Mouse (Mus musculus) common myeloid progenitor, adult 5-6 weeks (primary cell): ENCODE measurements around the gene Epb42. TPM values are rescaled to one million over a fixed set of nuclear protein-coding genes. Genes with fewer than 3 reads are reported as not detected.
"Not testable (repeated sequence)": the region's sequence is repeated elsewhere in the genome, so short reads cannot be mapped to it uniquely, and the experiment has no call there.

ENCODE experiments used
- ATAC-seq: replicated peaks from 2 replicates; pipeline ENCODE4 v1.8.0; 2016; ENCODE audit warnings: low read depth, mild to moderate bottlenecking, moderate TSS enrichment, inconsistent platforms; ENCODE audit not compliant: poor library complexity, severe bottlenecking
- total RNA-seq: library from RNA; stranded (forward); fragments of 200-1000, 187-1606 nt; gene quantifications from 2 replicates; pipeline ENCODE4 v1.2.3, GENCODE M21; 2017

Gene Epb42
- total RNA-seq, 1 experiment from 2014 or later, result 10.2 TPM

DNA sequence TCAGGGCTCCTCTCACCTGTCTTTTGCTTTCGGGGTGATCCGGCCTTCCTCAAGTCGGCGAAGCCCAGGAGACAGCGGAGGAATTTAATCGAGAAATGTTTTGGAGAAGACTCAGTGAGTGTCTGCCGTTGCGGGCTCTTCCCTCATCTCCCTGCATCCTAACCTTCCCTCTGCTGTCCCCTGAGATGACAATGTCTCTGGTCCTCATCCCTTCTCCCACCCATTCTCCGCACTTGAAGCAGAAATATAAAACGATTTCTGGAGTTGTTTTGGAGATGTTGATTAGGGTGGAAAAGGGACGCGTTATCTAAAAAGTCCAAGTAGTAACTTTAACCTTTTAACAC lies 28.2 kb downstream of the Epb42 start:
- 0 out of 2 replicates have a peak, but pooled peaks have one; percentile 6 for ATAC-seq

DNA sequence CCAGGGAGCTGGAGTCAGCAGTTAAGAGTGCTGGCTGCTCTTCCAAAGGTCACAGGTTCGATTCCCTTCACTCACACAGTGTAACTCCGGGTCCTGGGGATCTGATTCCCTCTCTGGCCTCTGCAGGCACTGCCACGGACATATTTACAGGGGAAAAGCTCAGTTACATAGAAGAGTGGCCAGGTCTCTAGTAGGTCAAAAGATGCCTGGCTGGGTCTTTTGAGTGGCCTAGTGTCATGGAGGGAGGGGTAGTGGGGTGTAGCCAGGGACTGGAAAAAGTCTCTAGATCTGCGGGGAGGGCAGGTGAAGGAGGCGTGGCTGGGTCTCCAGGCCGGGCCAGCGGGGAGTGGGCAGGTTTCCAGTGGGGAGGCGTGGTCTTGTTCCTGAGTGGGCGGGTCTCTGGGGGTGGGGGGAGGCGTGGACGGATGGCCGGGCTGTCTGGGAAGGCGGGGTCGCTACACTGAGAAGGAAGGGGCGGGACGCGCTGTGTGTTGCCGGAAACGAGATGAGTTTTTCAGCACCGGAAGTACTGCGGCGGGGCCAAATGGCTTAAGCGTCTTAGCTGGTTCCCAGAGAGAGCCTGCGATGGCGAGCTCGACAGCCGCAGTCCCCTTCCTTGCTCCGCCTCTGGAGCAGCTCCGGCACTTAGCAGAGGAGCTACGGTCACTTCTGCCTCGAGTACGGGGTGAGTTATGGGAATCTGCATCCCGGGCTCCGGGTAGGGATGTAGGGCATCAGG lies 28.8 kb downstream of the Epb42 start, which contains the start of gene Ccndbp1:
TSS of gene Ccndbp1 (plus strand) at position 479 of the 739 bp plus-strand sequence.
- ATAC-seq, result peak; percentile 96

DNA sequence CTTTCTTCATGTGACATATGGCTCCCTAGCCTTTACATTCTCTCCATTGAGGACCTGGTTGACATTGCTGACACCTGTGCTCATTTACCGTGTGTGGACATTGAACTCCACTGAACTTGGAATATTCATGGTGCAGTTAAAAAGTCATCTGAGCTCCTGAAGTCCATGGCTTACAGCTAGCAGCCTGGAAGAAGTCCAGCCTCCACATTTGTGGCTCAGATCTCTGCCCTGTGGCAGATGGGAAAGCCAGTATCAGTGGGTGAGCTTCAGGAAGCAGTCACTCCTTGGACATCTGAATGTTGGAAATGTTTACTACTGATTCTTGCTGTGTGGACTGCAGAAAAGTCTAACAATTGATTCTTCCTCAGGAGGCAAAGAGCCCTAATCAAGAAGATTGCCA lies 29.9 kb downstream of the Epb42 start:
- no peak for ATAC-seq

DNA sequence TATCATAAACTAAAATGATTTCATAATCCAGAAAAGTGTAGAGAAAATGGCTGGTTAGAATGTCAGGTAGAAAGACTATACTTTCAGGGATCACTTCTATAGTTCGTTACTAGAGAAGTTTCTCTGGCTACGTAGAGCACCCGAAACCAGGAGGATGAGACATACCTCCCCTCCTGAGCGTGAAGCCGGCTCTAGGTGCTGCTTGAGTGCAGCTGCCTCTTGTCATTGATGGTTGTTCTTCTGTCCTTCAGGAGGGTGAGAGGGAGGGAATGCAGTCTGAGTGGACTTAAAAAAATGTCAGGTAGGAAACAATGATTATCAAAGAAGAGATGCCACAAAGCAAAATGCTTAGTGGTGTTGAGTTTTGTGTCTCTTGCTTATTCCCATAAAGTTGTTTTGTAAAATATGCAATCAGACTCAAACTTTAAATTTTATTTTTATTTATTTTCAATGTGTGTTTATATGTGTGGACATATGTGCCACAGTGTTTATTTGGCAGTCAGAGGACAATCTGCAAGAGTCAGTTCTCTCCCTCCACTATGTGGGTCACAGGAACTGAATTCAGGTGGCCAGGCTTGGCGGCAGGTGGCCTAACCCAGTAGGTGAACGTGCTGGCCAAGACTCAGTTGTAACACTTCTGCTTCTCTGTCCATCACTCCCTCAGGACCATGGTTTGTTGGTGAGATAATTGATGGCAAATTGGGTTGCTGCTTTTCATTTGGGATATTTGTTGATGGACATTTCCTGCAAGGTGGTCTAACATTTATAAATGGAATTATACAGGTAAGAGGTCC lies 32.7 kb downstream of the Epb42 start:
- no peak for ATAC-seq

DNA sequence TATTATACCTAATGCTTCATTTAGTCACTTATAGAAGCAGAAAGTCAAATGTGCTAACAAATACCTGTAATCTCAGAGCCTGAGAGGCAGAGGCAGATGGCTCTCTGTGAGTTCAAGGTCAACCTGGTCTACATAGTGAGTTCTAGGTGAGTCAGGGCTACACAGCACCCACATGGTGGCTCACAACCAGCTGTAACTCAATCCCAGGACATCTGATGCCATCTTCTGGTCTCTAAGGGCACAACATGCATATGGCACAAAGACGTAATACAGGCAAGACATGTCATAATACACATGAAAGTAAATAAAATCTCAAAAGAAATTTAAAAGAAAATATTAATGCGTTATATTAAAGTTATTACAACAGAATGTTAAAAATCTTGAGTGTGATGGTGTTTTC lies 33.3 kb downstream of the Epb42 start:
- ATAC-seq, result no peak

DNA sequence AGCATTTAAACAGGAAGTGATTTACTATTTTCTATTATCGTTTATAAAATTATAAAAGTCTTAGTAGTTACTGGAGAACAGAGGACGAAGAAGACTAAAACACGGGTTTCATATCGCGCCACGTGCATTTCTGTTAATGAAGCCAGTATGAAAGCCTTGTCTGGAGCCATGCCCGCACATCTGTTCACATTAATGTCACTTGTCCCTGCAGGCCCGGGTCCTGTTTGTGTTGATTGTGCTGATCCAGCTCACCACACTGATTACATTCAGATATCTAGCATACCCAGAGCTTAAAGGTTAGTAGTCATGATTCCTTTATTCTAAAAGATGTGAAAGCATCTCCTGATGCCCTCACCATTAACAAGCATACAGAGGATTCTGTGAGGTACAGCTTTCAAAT lies 38.0 kb downstream of the Epb42 start:
- no peak for ATAC-seq

DNA sequence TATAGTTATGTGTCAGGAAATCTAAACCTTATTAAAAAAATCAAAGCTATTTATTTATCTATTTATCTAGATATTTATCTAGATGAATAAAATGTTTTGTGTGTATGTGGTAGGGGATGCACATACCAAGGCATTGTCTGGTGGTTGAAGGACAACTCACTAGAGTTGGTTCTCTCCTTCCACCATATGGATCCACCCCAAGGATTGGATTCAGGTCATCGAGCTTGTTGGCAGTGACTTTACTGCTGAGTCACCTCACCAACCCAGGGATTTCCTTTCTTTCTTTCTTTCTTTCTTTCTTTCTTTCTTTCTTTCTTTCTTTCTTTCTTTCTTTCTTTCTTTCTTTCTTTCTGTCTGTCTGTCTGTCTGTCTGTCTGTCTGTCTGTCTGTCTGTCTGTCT lies 40.3 kb downstream of the Epb42 start:
- ATAC-seq, result not testable (repeated sequence)

DNA sequence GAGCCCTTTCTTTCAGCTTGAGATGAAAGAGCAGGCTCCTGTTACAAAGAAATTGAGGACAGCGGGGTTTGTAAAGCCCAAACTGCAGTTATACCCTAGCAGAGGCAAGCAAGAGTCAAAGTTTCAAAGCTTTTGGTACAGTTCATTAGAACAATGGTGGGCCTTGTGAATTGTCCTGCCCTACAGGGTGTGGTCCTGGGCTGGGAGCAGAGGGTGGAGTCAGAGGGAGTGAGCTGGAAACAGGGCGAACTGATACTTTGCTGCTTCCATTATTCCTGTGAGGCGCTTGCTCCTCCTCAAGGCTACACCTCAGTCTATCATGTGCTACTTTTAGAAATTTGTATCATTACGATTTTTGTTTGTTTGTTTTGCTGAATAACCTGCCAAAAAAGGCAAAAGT lies 45.7 kb downstream of the Epb42 start:
- ATAC-seq, result no peak

DNA sequence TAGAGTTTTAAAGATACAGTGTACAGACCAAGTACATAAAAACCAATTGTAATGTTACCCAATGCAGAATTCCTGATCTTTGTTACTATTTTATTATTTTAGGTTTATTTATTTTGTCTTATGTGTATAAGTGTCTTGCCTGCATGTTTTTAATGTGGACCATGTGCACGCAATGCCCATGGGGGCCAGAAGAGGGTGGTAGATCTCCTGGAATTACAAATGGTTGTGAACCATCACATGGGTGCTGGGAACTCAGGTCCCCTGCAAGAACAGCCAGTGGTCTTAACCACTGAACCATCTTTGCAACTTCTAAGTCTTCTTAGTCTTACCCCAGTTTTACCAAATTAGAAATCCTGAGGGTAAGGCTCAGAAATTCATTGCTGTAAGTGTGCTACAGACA lies 51.6 kb downstream of the Epb42 start:
- no peak for ATAC-seq

DNA sequence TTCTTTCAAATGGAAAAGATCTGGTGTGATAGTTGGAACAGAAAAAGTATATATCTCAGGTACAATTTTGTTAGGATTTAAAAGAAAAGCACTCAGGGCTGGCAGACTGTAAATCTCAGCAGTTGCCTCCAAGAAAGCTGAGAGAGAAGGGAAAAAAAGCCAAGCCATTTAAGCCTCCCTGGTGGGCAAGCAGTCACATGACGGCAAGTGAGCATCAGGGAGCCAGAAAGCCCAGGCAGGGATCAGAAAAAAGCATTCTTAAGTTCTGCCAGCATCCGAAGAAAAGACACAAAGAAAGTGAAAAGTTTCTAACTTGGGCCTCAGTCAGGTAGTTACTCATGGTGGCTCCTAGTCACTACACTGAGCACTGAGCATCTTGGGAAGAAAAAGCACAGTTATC lies 53.3 kb downstream of the Epb42 start:
- no peak for ATAC-seq

DNA sequence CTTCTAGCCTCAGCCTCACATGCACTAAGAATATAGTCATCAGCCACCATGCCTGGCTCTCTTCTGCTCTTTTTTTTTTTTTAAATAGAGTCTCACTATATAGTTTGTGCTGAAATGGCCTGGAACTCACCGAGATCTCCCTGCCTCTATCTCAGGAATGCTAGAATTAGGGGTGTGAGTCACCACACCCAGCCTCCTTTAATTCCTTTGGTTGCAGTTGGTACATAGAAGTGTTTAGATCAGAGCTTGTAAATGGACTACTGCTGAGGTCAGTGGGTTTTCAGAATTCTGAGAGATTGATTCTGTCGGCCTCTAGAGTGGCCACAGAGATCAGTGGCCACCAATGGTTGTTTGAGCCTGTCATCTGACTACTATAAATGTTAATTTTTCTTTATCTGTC lies 56.0 kb downstream of the Epb42 start:
- ATAC-seq, result no peak

DNA sequence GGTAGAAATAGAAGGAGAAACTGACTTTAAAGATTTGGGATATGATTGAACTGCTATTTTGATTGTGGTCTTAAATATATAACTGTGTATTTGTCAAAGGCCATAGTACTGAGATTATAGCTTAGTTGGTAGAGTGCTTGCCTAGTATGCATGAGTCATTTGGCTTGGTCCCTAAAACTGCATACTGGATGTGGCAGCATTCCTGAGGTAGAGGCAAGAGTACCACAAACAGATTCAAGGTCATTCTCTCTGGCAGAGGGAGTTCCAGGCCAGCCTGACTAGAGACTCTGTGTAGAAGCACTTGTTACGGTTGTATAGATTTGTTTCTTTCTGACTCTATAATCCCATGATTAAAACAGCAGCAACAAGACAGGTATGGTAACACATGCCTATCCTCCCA lies 57.1 kb downstream of the Epb42 start:
- no peak for ATAC-seq

DNA sequence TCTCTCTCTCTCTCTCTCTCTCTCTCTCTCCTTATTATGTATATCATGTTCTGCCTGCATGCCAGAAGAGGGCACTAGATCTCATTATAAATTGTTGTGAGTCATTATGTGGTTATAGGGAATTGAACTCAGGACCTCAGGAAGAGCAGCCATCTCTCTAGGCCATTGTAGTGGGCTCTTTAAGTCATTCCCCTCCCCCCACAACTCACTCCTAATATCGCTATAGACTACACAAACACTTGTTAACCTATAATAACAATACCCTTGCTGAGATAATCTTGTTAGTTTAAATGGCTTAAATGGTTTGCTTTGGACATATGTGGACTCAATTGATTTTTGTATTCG lies 58.2 kb downstream of the Epb42 start:
- 0 out of 2 replicates have a peak, but pooled peaks have one; percentile 36 for ATAC-seq

DNA sequence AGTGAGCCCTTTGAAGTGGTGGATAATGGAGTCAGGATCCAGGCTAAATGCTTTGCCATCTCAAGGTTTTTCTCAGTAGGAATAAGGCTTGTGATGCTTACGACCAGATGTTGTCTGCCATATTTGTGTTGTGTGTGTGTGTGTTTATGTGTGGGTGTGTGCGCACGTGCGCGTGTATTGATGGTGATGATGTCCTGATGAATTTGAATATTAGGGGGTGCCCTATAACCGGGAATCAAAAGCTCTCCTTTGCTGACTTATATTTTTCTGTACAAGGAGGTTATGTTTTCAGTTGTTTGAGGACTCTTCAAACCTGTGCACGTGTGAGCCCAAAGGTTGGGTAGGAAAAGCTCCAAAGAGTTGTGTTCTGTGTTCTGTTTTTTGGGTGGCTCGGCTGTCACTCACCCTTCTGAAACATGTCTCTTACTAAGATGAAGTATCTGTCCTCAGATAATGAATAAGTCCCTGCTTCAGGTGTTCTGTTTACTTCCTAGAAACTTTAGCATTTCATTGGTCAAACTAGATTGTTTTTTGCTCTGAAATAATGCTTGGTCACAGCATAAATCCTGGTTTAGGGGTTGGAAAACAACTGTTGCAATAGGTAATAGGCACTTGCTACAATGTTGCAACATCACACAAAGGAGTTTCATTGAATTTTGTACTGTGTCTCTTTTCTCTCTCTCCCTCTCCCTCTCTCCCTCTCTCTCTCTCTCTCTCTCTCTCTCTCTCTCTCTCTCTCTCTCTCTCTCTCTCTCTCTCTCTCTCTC lies 58.8 kb downstream of the Epb42 start:
- ATAC-seq, result no peak

DNA sequence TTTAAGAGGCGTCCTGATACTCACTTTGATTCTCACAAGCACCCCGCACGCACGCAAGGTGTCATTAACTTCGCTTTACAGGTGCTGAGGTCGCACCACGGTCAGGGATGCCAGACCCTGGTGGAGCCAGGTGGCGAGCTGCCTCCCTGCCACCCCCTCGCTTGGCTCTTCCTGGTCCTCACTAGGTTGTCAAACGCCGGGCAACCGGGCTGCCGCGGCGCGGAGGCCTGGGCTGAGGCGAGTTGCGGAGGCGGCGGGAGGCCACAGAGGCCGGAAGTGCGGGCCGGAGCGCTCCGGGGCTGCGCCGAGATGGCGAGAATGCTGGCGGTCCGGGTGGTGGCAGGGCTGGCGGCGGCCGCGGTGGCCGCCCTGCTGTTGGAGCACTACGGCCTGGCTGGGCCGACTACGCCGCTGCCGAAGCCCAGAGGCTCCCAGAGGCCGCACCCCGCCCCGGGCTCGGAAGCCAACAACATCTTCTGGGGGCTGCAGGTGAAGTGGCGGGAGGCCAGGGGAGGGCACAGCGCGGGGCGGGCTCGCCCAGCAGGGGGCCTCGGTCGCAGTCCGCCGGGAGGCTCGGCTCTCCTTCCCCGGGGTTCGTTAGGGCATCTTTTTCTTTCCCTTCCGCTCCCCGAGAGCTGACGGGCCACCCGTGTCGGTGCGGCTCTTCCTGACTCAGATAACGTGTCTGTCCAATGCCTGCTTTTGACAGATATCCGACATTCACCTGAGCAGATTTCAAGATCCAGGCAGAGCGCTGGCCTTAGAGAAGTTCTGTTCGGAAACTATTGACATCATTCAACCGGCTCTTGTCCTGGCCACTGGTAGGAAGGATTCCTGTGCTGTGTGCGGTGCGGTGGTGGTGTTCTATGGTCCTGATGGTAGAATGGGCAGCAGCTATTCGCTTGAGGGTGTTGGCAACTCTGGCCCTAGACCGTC lies 59.6 kb downstream of the Epb42 start, which contains the start of gene Tmem62:
TSS of gene Tmem62 (plus strand) at position 28 of the 936 bp plus-strand sequence.
- ATAC-seq, result peak; percentile 79

DNA sequence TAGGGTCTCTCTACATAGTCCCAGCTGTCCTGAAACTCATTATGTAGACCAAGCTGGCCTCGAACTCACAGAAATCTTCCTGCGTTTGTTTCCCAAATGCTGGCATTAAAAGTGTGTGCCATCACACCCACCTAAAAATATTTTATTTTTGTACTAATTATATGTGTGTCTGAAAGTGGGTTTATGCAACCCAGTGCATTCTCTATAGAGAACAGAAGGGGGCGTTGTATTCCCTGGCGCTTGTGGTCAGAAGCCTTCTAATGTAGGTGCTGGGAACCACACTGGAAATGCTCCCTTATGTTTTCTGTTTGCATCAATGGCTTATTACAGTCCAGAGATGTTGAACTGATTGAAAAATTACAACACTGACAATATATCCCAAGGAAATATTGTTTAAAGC lies 60.6 kb downstream of the Epb42 start:
- no peak; the same call in 1 of the 2 replicates for ATAC-seq

DNA sequence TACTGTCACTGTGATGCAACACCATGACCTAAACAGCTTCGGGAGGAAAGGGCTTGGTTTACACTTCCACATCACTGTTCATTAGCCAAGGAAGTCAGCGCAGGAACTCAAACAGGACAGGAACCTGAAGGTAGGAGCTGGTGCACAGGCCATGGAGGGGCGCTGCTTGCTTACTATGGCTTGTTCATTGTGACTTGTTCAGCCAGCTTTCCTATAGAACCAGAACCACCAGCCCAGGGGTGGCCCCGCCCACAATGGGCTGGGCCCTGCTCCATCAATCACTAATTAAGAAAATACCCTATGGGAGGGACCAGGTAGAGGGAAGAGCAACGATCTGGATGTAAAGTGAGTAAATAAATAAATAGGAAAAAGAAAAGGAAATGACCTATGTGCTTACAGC lies 63.9 kb downstream of the Epb42 start:
- no peak for ATAC-seq

DNA sequence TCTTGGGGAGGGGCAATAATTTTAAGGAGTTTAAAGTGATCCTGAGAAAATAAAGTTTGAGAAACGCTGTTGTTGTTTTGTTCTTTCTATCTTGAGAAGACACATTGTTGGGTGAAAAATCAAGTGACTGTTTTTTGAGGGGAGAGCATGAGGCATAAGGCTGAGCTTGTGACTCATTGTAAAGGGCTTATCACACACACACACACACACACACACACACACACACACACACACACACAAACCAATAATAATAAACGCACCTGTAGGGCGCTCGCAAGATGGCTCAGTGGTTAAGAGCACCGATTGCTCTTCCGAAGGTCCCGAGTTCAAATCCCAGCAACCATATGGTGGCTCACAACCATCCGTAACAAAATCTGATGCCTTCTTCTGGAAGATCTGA lies 64.6 kb downstream of the Epb42 start:
- not testable (repeated sequence) for ATAC-seq

DNA sequence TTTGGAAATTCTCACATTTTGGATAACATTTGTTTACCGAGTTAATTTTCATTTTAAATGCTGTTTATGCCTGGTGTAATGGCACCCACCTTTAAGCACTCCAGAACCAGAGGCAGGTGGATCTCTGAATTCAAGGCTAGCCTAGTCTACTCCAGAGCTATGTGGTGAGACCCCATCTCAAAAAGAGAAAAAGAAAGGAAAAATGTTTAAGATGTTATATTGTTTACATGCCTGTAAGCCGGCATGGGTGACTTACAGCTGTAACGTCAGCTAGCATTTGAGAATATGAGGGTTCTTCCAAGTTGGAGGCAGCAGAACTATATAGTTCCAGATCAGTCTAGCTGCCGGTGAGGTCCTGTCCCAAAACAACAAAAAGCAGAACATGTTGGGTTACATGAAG lies 65.1 kb downstream of the Epb42 start:
- ATAC-seq, result no peak
